Mouse (Mus musculus) hindbrain, postnatal 0 days (tissue): ENCODE results near the gene Gm428. TPM values are rescaled to one million over a fixed set of nuclear protein-coding genes. Genes with fewer than 3 reads are reported as not detected.
"Not testable (repeated sequence)": the region's sequence is repeated elsewhere in the genome, so short reads cannot be mapped to it uniquely, and the experiment has no call there.

ENCODE experiments used
- ATAC-seq: fragments of 200-750 bp; cut with Nextera tagmentation; 2 replicates; pipeline ENCODE4 v1.8.0; 2017; ENCODE audit warnings: mild to moderate bottlenecking, moderate TSS enrichment, moderate library complexity
- DNase-seq: peaks from one replicate; pipeline ENCODE4 v3.0.0-alpha.2; 2015; ENCODE audit warnings: low spot score
- H3K27ac ChIP-seq: fragments of 300-500 bp; sonication (generic); 2 replicates; pipeline ENCODE4 v1.5.1; 2014; ENCODE audit warnings: mild to moderate bottlenecking
- H3K27me3 ChIP-seq: fragments of 300-500 bp; sonication (generic); 2 replicates; pipeline ENCODE4 v1.6.1; 2014; ENCODE audit warnings: low read length, mixed read lengths; ENCODE audit not compliant: insufficient read depth
- H3K36me3 ChIP-seq: fragments of 300-500 bp; sonication (generic); 2 replicates; pipeline ENCODE4 v1.6.1; 2014; ENCODE audit warnings: low read length, mixed read lengths; ENCODE audit not compliant: insufficient read depth
- H3K4me1 ChIP-seq: fragments of 300-500 bp; sonication (generic); 2 replicates; pipeline ENCODE4 v1.6.1; 2014; ENCODE audit warnings: antibody characterized with exemption, low read length, mixed read lengths; ENCODE audit not compliant: insufficient read depth
- H3K4me2 ChIP-seq: fragments of 300-500 bp; sonication (generic); 2 replicates; pipeline ENCODE4 v1.6.1; 2014; ENCODE audit warnings: low read depth, mild to moderate bottlenecking, low read length, moderate library complexity, mixed read lengths
- H3K4me3 ChIP-seq: fragments of 300-500 bp; sonication (generic); 2 replicates; pipeline ENCODE4 v1.5.1; 2014; ENCODE audit warnings: low read length
- H3K9ac ChIP-seq: fragments of 300-500 bp; sonication (generic); replicated peaks from 2 replicates; pipeline ENCODE4 v1.6.1; 2014; ENCODE audit warnings: mild to moderate bottlenecking, low read length, moderate library complexity, mixed read lengths
- H3K9me3 ChIP-seq: fragments of 300-500 bp; sonication (generic); 2 replicates; pipeline ENCODE4 v1.6.1; 2016; ENCODE audit warnings: low read length, mixed read lengths
- CTCF ChIP-seq: IDR thresholded peaks from 2 replicates; pipeline ENCODE4 v1.5.1; 2016; ENCODE audit warnings: antibody characterized with exemption, control low read depth, low read depth
- WGBS: fragments of 180-500 bp; shearing (Covaris S2); extraction: QIAGEN DNeasy Blood & Tissue Kit; methylation state at CpG from one replicate; pipeline ENCODE4 v1.1.7; 2014; 5-methylcytosine and 5-hydroxymethylcytosine counted together
- polyA plus RNA-seq: library from polyadenylated mRNA; unstranded; fragments of >200 nt; fragmentation: Nextera tagmentation; extraction: Ambion mirVana; gene quantifications from 2 replicates; pipeline ENCODE4 v1.2.1, GENCODE M21; 2015
- total RNA-seq: library from RNA; depleted of rRNA; stranded (reverse); fragments of >200 nt; gene quantifications from 2 replicates; pipeline ENCODE4 v1.2.3, GENCODE M21; 2014; rRNA removed

The Gm428 gene
- total RNA-seq (not detected in 2 replicates), polyA plus RNA-seq (not detected in 2 replicates)

DNA sequence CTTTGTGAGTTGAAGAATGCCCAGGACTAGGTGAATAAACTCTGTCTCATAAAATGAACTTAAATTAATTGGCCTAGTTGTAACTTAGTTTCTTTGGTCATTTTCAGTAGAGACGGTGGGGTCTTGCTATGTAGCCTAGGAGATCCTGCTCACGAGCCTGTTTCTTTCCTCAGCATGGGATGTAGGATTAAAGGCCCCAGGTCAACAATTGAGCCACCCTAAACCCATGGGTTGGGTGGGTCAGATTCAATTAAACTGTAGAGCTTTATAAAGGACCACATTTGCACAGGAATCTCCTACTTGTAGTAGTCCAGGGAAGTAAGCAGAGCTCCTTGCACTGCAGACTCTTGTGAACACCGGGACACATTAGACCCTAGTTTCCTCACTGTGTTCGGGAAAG is at the start of gene Gm428:
TSS of gene Gm428 (plus strand) at position 301 of the 400 bp plus-strand sequence.
- H3K4me2 ChIP-seq, H3K36me3 ChIP-seq, H3K4me3 ChIP-seq, H3K9ac ChIP-seq, H3K4me1 ChIP-seq, H3K27ac ChIP-seq, ATAC-seq, H3K9me3 ChIP-seq, DNase-seq, H3K27me3 ChIP-seq: not testable (repeated sequence)
- no CpG with 5 or more reads among the region's 4 CpGs for WGBS

DNA sequence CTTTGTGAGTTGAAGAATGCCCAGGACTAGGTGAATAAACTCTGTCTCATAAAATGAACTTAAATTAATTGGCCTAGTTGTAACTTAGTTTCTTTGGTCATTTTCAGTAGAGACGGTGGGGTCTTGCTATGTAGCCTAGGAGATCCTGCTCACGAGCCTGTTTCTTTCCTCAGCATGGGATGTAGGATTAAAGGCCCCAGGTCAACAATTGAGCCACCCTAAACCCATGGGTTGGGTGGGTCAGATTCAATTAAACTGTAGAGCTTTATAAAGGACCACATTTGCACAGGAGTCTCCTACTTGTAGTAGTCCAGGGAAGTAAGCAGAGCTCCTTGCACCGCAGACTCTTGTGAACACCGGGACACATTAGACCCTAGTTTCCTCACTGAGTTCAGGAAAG is 45.5 kb upstream of the Gm428 start, which contains the start of gene Gm11236:
TSS of gene Gm11236 (plus strand) at position 301 of the 400 bp plus-strand sequence.
- not testable (repeated sequence) for H3K27ac ChIP-seq, H3K9me3 ChIP-seq, H3K27me3 ChIP-seq, H3K36me3 ChIP-seq, H3K4me1 ChIP-seq, DNase-seq, H3K4me3 ChIP-seq, H3K9ac ChIP-seq, H3K4me2 ChIP-seq, ATAC-seq
- WGBS = no CpG with 5 or more reads among the region's 4 CpGs

DNA sequence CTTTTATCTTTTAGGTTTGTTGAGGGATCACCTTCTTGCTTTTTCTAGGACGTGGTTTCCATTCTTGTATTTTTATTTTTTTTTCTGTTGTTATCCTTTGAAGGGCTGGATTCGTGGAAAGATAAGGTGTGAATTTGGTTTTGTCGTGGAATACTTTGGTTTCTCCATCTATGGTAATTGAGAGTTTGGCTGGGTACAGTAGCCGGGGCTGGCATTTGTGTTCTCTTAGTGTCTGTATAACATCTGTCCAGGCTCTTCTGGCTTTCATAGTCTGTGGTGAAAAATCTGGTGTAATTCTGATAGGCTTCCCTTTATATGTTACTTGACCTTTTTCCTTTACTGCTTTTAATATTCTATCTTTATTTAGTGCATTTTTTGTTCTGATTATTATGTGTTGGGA is 21.5 kb upstream of the Gm428 start:
- not testable (repeated sequence) for H3K4me3 ChIP-seq, H3K9me3 ChIP-seq, H3K36me3 ChIP-seq, H3K27me3 ChIP-seq, H3K27ac ChIP-seq, ATAC-seq, DNase-seq, H3K4me1 ChIP-seq, H3K4me2 ChIP-seq, H3K9ac ChIP-seq
- WGBS = 84% methylated on average over 4 of the region's 4 CpGs

DNA sequence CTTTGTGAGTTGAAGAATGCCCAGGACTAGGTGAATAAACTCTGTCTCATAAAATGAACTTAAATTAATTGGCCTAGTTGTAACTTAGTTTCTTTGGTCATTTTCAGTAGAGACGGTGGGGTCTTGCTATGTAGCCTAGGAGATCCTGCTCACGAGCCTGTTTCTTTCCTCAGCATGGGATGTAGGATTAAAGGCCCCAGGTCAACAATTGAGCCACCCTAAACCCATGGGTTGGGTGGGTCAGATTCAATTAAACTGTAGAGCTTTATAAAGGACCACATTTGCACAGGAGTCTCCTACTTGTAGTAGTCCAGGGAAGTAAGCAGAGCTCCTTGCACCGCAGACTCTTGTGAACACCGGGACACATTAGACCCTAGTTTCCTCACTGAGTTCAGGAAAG is 15.3 kb upstream of the Gm428 start, which contains the start of gene Gm11239:
TSS of gene Gm11239 (plus strand) at position 301 of the 400 bp plus-strand sequence.
- H3K36me3 ChIP-seq, H3K4me3 ChIP-seq, H3K9ac ChIP-seq, H3K4me2 ChIP-seq, H3K4me1 ChIP-seq, H3K9me3 ChIP-seq, H3K27ac ChIP-seq, ATAC-seq, DNase-seq, H3K27me3 ChIP-seq: not testable (repeated sequence)
- no CpG with 5 or more reads among the region's 4 CpGs for WGBS

DNA sequence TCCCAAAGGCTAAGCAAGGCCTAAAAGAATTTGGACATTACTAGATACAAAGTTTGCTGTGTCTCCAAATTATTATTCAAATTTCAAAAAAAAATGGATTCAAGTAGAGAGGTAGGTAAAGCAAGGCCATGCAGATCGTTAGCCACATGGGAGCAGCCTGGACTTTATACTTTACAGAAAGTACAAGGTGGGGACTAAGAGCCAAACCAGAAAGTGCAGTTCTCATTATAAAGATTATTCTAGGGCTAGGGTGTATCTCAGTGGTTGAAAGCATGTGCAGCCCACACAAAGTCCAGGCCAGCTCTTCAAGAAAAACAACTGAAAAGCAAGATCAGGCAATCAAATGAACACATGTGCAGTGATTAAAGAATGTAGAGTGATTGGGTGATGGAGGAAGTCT is 35.4 kb downstream of the Gm428 start:
- no peak for TF ChIP-seq CTCF
- no peak overlapping the region for H3K9ac ChIP-seq
- no peaks in the 10 kb centered on the region for H3K36me3 ChIP-seq
- no peak overlapping the region for H3K27ac ChIP-seq
- no peaks in the 10 kb centered on the region for H3K9me3 ChIP-seq
- ATAC-seq = no peak
- 97% methylated on average over 1 of the region's 1 CpGs for WGBS
- H3K4me2 ChIP-seq = no peak overlapping the region
- no peak overlapping the region for H3K4me3 ChIP-seq
- no peaks in the 10 kb centered on the region for H3K27me3 ChIP-seq
- H3K4me1 ChIP-seq = no peaks in the 10 kb centered on the region
- no peak for DNase-seq

DNA sequence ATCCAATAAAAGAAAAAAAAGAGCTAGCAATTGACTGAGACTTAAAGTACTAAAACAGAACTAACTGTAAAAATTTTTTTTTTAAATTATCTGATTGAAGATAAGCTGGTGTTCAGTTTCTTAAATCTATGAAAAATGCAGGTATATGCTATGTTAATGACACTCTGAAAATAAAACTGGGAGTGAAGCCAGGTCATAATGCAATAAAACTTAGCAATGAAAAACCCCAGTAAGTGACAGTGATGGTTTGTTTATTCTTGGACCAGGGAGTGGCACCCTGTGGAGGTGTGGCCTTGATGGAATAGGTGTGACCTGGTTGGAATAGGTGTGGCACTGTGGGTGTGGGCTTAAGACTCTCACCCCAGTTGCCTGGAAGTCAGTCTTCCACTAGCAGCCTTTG is 36.5 kb downstream of the Gm428 start:
- no peak for DNase-seq
- H3K27ac ChIP-seq = no peak overlapping the region
- no peaks in the 10 kb centered on the region for H3K36me3 ChIP-seq
- no peaks in the 10 kb centered on the region for H3K9me3 ChIP-seq
- no peak overlapping the region for H3K9ac ChIP-seq
- no peak for TF ChIP-seq CTCF
- ATAC-seq = no peak
- H3K4me1 ChIP-seq = no peaks in the 10 kb centered on the region
- H3K4me2 ChIP-seq = no peak overlapping the region
- H3K4me3 ChIP-seq = no peak overlapping the region
- no peaks in the 10 kb centered on the region for H3K27me3 ChIP-seq

Other genes starting within 250 kb of the Gm428 start
- not detected in 2 replicates for gene Gm11238, start 75.6 kb upstream of the Gm428 start, total RNA-seq
- not detected in 2 replicates for gene Gm11238, start 75.6 kb upstream of the Gm428 start, polyA plus RNA-seq
- gene Gm11237, start 60.5 kb upstream of the Gm428 start, total RNA-seq = not detected in 2 replicates
- gene Gm11237, start 60.5 kb upstream of the Gm428 start, polyA plus RNA-seq = not detected in 2 replicates
- gene Gm11236, start 45.4 kb upstream of the Gm428 start, total RNA-seq = not detected in 2 replicates
- gene Gm11236, start 45.4 kb upstream of the Gm428 start, polyA plus RNA-seq = not detected in 2 replicates
- gene Gm11239, start 15.2 kb upstream of the Gm428 start, total RNA-seq = not detected in 2 replicates
- gene Gm11239, start 15.2 kb upstream of the Gm428 start, polyA plus RNA-seq = not detected in 2 replicates
- 0.47 and 1.3 TPM in 2 replicates for gene Rasef, start 107.5 kb downstream of the Gm428 start, total RNA-seq
- gene Rasef, start 107.5 kb downstream of the Gm428 start, polyA plus RNA-seq = 0.19 and 0.40 TPM in 2 replicates
- gene Gm11758, start 192.8 kb downstream of the Gm428 start, total RNA-seq = not detected in 2 replicates
- not detected in 2 replicates for gene Gm11758, start 192.8 kb downstream of the Gm428 start, polyA plus RNA-seq
- gene Gm11757, start 207.6 kb downstream of the Gm428 start, total RNA-seq = not detected in 2 replicates
- not detected in 2 replicates for gene Gm11757, start 207.6 kb downstream of the Gm428 start, polyA plus RNA-seq
- gene Gm13871, start 222.4 kb downstream of the Gm428 start, total RNA-seq = not detected in 2 replicates
- gene Gm13871, start 222.4 kb downstream of the Gm428 start, polyA plus RNA-seq = not detected in 2 replicates
- not detected in 2 replicates for gene Gm11756, start 237.2 kb downstream of the Gm428 start, total RNA-seq
- gene Gm11756, start 237.2 kb downstream of the Gm428 start, polyA plus RNA-seq = not detected in 2 replicates